Mouse (Mus musculus) lung, adult 2 months (tissue): ENCODE results near the gene Trim11.

Experiments
- CTCF ChIP-seq: fragments of 200-500 bp; IDR thresholded peaks from 2 replicates; pipeline ENCODE4 v1.5.1; 2011; ENCODE audit warnings: mild to moderate bottlenecking, low read length, control low read depth; ENCODE audit not compliant: insufficient read depth
- POLR2A ChIP-seq: fragments of 200-500 bp; IDR thresholded peaks from 2 replicates; pipeline ENCODE4 v1.6.1; 2011; ENCODE audit warnings: low read depth, mild to moderate bottlenecking, control low read depth, low read length, borderline replicate concordance; ENCODE audit errors: extremely low read depth

GRCm38 (mm10) chr11:58948542-58949479, 29.1 kb upstream of the Trim11 start, which contains the start of gene Hist3h2ba:
- TF ChIP-seq CTCF (no peak), POLR2A (peak; percentile 50; the same call in 1 of the 2 replicates)
